Mouse (Mus musculus): ENCODE measurements around the gene Rp2. TPM values are rescaled to one million over a fixed set of nuclear protein-coding genes. Genes with fewer than 3 reads are reported as not detected.
A peak's percentile ranks its signal among the peaks of the same experiment; 100 is the strongest.

Rp2 gene
- total RNA-seq, 1 experiment from 2014 or later, result 20.1 TPM

- DNase-seq, result peak; percentile 80
These were observed 61.0 kb downstream of the Rp2 start, which contains the start of gene Jade3 for GRCm38 (mm10) chrX:20425140-20425838. Gene Jade3, plus strand, starts transcription at chrX:20425688.

GRCm38 (mm10) chrX:20425839-20426449 is 61.7 kb downstream of the Rp2 start:
- peak; percentile 21 for DNase-seq

Other genes starting within 250 kb of the Rp2 start
- 20.8 and 22.9 TPM in 2 replicates for gene Slc9a7, start 72.7 kb upstream of the Rp2 start, total RNA-seq (2021)
- gene Jade3, start 61.2 kb downstream of the Rp2 start, total RNA-seq (2021), result 3.9 and 6.0 TPM in 2 replicates
- gene Rgn, start 185.3 kb downstream of the Rp2 start, total RNA-seq (2021), result 3.3 and 7.5 TPM in 2 replicates

All from adrenal gland, postnatal 25 days (tissue).